Mouse (Mus musculus): ENCODE data around the gene Pgap2.

- no peak for TF ChIP-seq POLR2A (IDR thresholded peaks at IDR 0.05; ENCODE audit: control insufficient read depth, extremely low read depth, insufficient read depth, low read length, poor library complexity)
- no peak for TF ChIP-seq CTCF (IDR thresholded peaks at IDR 0.05; ENCODE audit: borderline replicate concordance, control insufficient read depth, extremely low read depth, insufficient read depth, low read length, poor library complexity)
These were observed 33.9 kb downstream of the Pgap2 start for GRCm38 (mm10) chr7:102243870-102244269.

Measured in thymus, adult 2 months (tissue).